ENCODE assay signal across 25 mouse cellular contexts in genomic region chr10:129794817-129795216, GRCm38 (mm10). TPM values are rescaled to one million over a fixed set of nuclear protein-coding genes. Genes with fewer than 3 reads are reported as not detected.
"Had no signal": no experiment of that assay in that cellular context is flagged by ENCODE, and none has a peak within 500 bp of the region (broad histone marks: within the 10 kb centered on the region; RNA-seq: fewer than 3 reads in every experiment).

Gene Olfr810, minus strand, starts transcription at chr10:129794917.

- DNase-seq: retina, postnatal 1 day; right cerebral cortex, adult 18-20 months; right cerebral cortex, postnatal 14 days; right cerebral cortex, postnatal 25 days; right cerebral cortex, postnatal 4 days; spleen, adult 18-20 months; thymus, adult 18-20 months; thymus, adult 2 months; thymus, postnatal 14 days; thymus, postnatal 25 days; thymus, postnatal 36 days; thymus, postnatal 4 days had no signal

- H3K27me3 ChIP-seq: neural tube, embryonic 13.5 days; neural tube, embryonic 15.5 days; stomach, embryonic 15.5 days had no signal

- H3K4me2 ChIP-seq: neural tube, embryonic 13.5 days; neural tube, embryonic 15.5 days; stomach, embryonic 15.5 days had no signal

- H3K4me3 ChIP-seq: neural tube, embryonic 13.5 days; neural tube, embryonic 15.5 days; stomach, embryonic 15.5 days had no signal

- H3K36me3 ChIP-seq: neural tube, embryonic 13.5 days; neural tube, embryonic 15.5 days; stomach, embryonic 15.5 days had no signal

RNA-seq across cellular contexts. Expression of gene Olfr810, which starts in this region (rescaled TPM):
- total RNA-seq: neutrophil, adult 5-6 weeks had no signal
- polyA plus RNA-seq: neural tube, embryonic 13.5 days; neural tube, embryonic 14.5 days; neural tube, embryonic 15.5 days; small intestine, adult 2 months; spleen, adult 2 months; stomach, embryonic 14.5 days; stomach, embryonic 15.5 days; stomach, embryonic 16.5 days; stomach, postnatal 0 days; testis, adult 2 months; thymus, adult 2 months; thymus, postnatal 0 days; urinary bladder, adult 2 months had no signal
